Mouse (Mus musculus): ENCODE measurements around the gene Ganab. TPM values are rescaled to one million over a fixed set of nuclear protein-coding genes. Genes with fewer than 3 reads are reported as not detected.

The Ganab gene
- total RNA-seq, 2 experiments from 2014 or later, result 19.5 to 20.8 TPM

GRCm38 (mm10) chr19:8965771-8966170 is 67.9 kb downstream of the Ganab start:
- DNase-seq (ENCODE audit: low spot score), result no peak

- DNase-seq (ENCODE audit: low spot score), result no peak
These were observed 68.3 kb downstream of the Ganab start for GRCm38 (mm10) chr19:8966198-8966589.

Small RNAs within 50 kb of the gene (microRNA-seq; reads per million reads assigned to microRNA genes)
- not detected for gene Mir5136

Other genes starting within 250 kb of the Ganab start
- gene Chrm1, start 234.3 kb upstream of the Ganab start, total RNA-seq (2021), result not detected
- 10 to 100 TPM; 30.2 to 37.3 TPM for gene Slc3a2, start 174.7 kb upstream of the Ganab start, total RNA-seq (2021)
- gene Wdr74, start 162.2 kb upstream of the Ganab start, total RNA-seq (2021), result 10 to 100 TPM; 16.4 to 16.9 TPM
- gene 1700092M07Rik, start 157.4 kb upstream of the Ganab start, total RNA-seq (2021), result 1 to 10 TPM in 1 of 2 experiments, not detected in 1; 1.0 TPM
- 10 to 100 TPM; 16.0 to 16.6 TPM for gene Stx5a, start 156.7 kb upstream of the Ganab start, total RNA-seq (2021)
- gene Nxf1, start 141.0 kb upstream of the Ganab start, total RNA-seq (2021), result 10 to 100 TPM; 27.5 to 31.3 TPM
- gene Tmem223, start 127.1 kb upstream of the Ganab start, total RNA-seq (2021), result 10 to 100 TPM; 91.0 to 99.3 TPM
- 1 to 10 TPM; 7.3 to 8.6 TPM for gene Tmem179b, start 123.6 kb upstream of the Ganab start, total RNA-seq (2021)
- 1 to 10 TPM; 5.0 to 5.1 TPM for gene Taf6l, start 111.7 kb upstream of the Ganab start, total RNA-seq (2021)
- 10 to 100 TPM; 37.7 to 38.3 TPM for gene Polr2g, start 99.5 kb upstream of the Ganab start, total RNA-seq (2021)
- 1 to 10 TPM in 1 of 2 experiments, under 1 TPM in 1; 0.76 to 1.1 TPM for gene Zbtb3, start 95.5 kb upstream of the Ganab start, total RNA-seq (2021)
- gene Ttc9c, start 78.7 kb upstream of the Ganab start, total RNA-seq (2021), result 10 to 100 TPM; 11.1 to 13.6 TPM
- gene Hnrnpul2, start 78.1 kb upstream of the Ganab start, total RNA-seq (2021), result 10 to 100 TPM; 41.2 to 44.3 TPM
- 1 to 10 TPM; 2.5 to 4.2 TPM for gene AC129217.1, start 68.3 kb upstream of the Ganab start, total RNA-seq (2021)
- 10 to 100 TPM; 16.4 to 16.6 TPM for gene Bscl2, start 60.6 kb upstream of the Ganab start, total RNA-seq (2021)
- gene Gng3, start 58.9 kb upstream of the Ganab start, total RNA-seq (2021), result not detected
- gene Lrrn4cl, start 47.3 kb upstream of the Ganab start, total RNA-seq (2021), result 1 to 10 TPM; 5.6 to 8.8 TPM
- gene Ubxn1, start 26.6 kb upstream of the Ganab start, total RNA-seq (2021), result 100 to 1,000 TPM; 204 to 206 TPM
- gene Uqcc3, start 17.1 kb upstream of the Ganab start, total RNA-seq (2021), result 10 to 100 TPM; 57.2 to 63.9 TPM
- 1 to 10 TPM; 2.9 to 5.3 TPM for gene Lbhd1, start 14.3 kb upstream of the Ganab start, total RNA-seq (2021)
- not detected for gene Gm49403, start 14.1 kb upstream of the Ganab start, total RNA-seq (2021)
- gene 1810009A15Rik, start 9.2 kb upstream of the Ganab start, total RNA-seq (2021), result 10 to 100 TPM; 14.5 to 15.4 TPM
- 1 to 10 TPM; 1.2 to 2.3 TPM for gene Gm49416, start 9.1 kb upstream of the Ganab start, total RNA-seq (2021)
- 1 to 10 TPM; 9.2 to 9.9 TPM for gene Ints5, start 5.1 kb upstream of the Ganab start, total RNA-seq (2021)
- gene B3gat3, start 22.3 kb downstream of the Ganab start, total RNA-seq (2021), result 10 to 100 TPM; 32.1 to 37.9 TPM
- 1 to 10 TPM; 7.8 TPM for gene Rom1, start 31.3 kb downstream of the Ganab start, total RNA-seq (2021)
- gene Eml3, start 31.5 kb downstream of the Ganab start, total RNA-seq (2021), result 1 to 10 TPM; 3.1 to 4.5 TPM
- gene Mta2, start 43.8 kb downstream of the Ganab start, total RNA-seq (2021), result 10 to 100 TPM; 21.6 to 24.2 TPM
- gene Tut1, start 55.8 kb downstream of the Ganab start, total RNA-seq (2021), result 1 to 10 TPM; 7.6 to 8.2 TPM
- gene Eef1g, start 69.0 kb downstream of the Ganab start, total RNA-seq (2021), result 100 to 1,000 TPM; 452 to 469 TPM
- 100 to 1,000 TPM; 199 to 202 TPM for gene Ahnak, start 91.2 kb downstream of the Ganab start, total RNA-seq (2021)
- not detected for gene Scgb1a1, start 189.9 kb downstream of the Ganab start, total RNA-seq (2021)
- 10 to 100 TPM; 44.3 to 47.3 TPM for gene Asrgl1, start 237.6 kb downstream of the Ganab start, total RNA-seq (2021)

Data from gastrocnemius, adult 18-20 months (tissue).